Mouse (Mus musculus) heart, embryonic 12.5 days (tissue): ENCODE results near the gene Crtc3. TPM values are rescaled to one million over a fixed set of nuclear protein-coding genes. Genes with fewer than 3 reads are reported as not detected.

Experiments
- ATAC-seq: fragments of 200-750 bp; cut with Nextera tagmentation; 2 replicates; pipeline ENCODE4 v1.8.0; 2017; ENCODE audit warnings: moderate TSS enrichment, moderate library complexity; ENCODE audit not compliant: insufficient number of reproducible peaks, low FRiP score
- H3K27ac ChIP-seq: fragments of 300-500 bp; sonication (generic); 2 replicates; pipeline ENCODE4 v1.5.1; 2016; ENCODE audit warnings: mild to moderate bottlenecking, moderate library complexity; ENCODE audit not compliant: poor library complexity, severe bottlenecking
- H3K27me3 ChIP-seq: fragments of 300-500 bp; sonication (generic); replicated peaks from 2 replicates; pipeline ENCODE4 v1.6.1; 2016; ENCODE audit warnings: mild to moderate bottlenecking, moderate library complexity
- H3K36me3 ChIP-seq: fragments of 300-500 bp; sonication (generic); 2 replicates; pipeline ENCODE4 v1.6.1; 2016; ENCODE audit warnings: mild to moderate bottlenecking, moderate library complexity
- H3K4me1 ChIP-seq: fragments of 300-500 bp; sonication (generic); replicated peaks from 2 replicates; pipeline ENCODE4 v1.6.1; 2016; ENCODE audit warnings: mild to moderate bottlenecking
- H3K4me2 ChIP-seq: fragments of 300-500 bp; sonication (generic); 2 replicates; pipeline ENCODE4 v1.6.1; 2016; ENCODE audit warnings: mild to moderate bottlenecking, moderate library complexity
- H3K4me3 ChIP-seq: fragments of 300-500 bp; sonication (generic); 2 replicates; pipeline ENCODE4 v1.5.1; 2016; ENCODE audit warnings: mild to moderate bottlenecking
- H3K9ac ChIP-seq: fragments of 300-500 bp; sonication (generic); 2 replicates; pipeline ENCODE4 v1.6.1; 2016; ENCODE audit warnings: mild to moderate bottlenecking, moderate library complexity
- H3K9me3 ChIP-seq: fragments of 300-500 bp; sonication (generic); replicated peaks from 2 replicates; pipeline ENCODE4 v1.6.1; 2016; ENCODE audit warnings: mild to moderate bottlenecking, moderate library complexity
- WGBS: fragments of 180-500 bp; shearing (Covaris S2); methylation state at CpG from one replicate; pipeline ENCODE4 v1.1.7; 2016; 5-methylcytosine and 5-hydroxymethylcytosine counted together
- polyA plus RNA-seq: library from polyadenylated mRNA; unstranded; fragments of >200 nt; fragmentation: Nextera tagmentation; extraction: Ambion mirVana; gene quantifications from 2 replicates; pipeline ENCODE4 v1.2.1, GENCODE M21; 2016

Crtc3 gene
- polyA plus RNA-seq, 1 experiment from 2014 or later = 16.9 TPM

DNA sequence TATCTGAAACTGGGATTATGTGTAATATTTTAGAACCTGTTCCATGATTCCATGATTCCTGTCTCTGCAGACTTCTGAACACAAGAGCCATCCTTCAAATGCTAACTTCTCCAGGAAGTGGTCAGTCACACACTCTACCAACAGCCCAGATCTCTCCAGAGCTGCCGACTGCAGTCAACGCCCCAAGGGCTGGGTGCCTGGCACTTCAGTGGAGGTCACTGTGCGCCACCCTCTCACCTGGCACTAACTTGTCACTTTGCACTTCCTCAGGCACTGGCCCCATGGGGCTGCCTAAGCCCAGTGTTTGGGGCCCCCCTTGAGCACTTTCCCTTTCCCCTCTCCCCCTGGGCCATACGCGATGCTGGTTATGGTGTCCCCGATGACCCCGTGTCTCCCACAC lies 46.8 kb downstream of the Crtc3 start:
- Histone ChIP-seq H3K36me3 (no peaks in the 10 kb centered on the region), H3K9ac (no peak overlapping the region), H3K27ac (no peak overlapping the region), H3K27me3 (no peaks in the 10 kb centered on the region), H3K4me1 (peaks cover 50% of the 10 kb centered on the region), H3K4me2 (no peak overlapping the region), H3K9me3 (no peaks in the 10 kb centered on the region), H3K4me3 (no peak overlapping the region)
- WGBS = 64% methylated on average over 7 of the region's 7 CpGs
- ATAC-seq = no peak

DNA sequence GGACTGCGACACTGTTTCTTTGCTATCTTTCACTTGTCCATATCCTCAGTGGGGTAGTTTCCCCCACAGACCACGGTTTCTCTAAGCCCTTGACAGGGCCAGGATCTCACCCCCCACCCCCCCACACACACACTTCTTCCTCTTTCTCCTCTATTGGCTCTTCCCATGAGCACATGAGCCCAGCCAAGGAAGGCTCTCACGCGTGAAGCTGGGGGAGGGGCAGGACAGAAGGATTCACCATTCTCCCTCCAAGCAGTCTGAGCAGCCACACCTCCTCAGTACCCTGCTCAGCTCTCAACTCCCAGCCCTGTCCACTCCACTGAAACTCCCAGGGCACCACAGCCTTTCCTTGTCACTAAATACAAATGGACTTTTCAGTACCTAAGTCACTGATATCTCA lies 47.2 kb downstream of the Crtc3 start:
- no peak overlapping the region for H3K9ac ChIP-seq
- no peak overlapping the region for H3K4me3 ChIP-seq
- H3K4me2 ChIP-seq = no peak overlapping the region
- 18% methylated on average over 4 of the region's 4 CpGs for WGBS
- 0 out of 2 replicates have a peak, but pooled peaks have one; percentile 18 for ATAC-seq
- no peaks in the 10 kb centered on the region for H3K27me3 ChIP-seq
- no peaks in the 10 kb centered on the region for H3K36me3 ChIP-seq
- H3K4me1 ChIP-seq = peaks cover 50% of the 10 kb centered on the region
- no peaks in the 10 kb centered on the region for H3K9me3 ChIP-seq
- no peak overlapping the region for H3K27ac ChIP-seq

DNA sequence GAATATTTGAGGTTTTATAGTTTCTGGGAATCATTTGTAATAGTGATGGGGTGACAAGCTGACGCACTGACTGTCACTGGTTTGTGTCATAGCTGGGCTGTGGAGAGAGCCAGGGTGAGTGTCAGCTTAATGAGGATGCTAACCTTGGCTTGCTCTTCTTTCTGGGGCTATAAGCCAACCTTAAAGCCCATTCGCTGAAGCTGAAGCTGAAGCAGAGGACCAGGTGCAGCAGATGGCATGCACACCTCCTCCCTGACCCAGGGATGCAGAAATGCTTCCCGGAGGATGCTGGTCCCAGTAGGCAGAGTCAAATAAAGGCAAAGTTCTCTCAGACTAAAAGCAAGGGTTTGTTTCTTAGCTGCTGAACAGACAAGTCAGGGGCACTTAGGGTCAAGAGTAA lies 48.7 kb downstream of the Crtc3 start:
- WGBS = 83% methylated on average over 3 of the region's 3 CpGs
- H3K4me3 ChIP-seq = no peak overlapping the region
- peaks cover 60% of the 10 kb centered on the region for H3K4me1 ChIP-seq
- no peak overlapping the region for H3K9ac ChIP-seq
- H3K9me3 ChIP-seq = no peaks in the 10 kb centered on the region
- no peaks in the 10 kb centered on the region for H3K36me3 ChIP-seq
- no peak for ATAC-seq
- H3K4me2 ChIP-seq = no peak overlapping the region
- no peaks in the 10 kb centered on the region for H3K27me3 ChIP-seq
- H3K27ac ChIP-seq = no peak overlapping the region

DNA sequence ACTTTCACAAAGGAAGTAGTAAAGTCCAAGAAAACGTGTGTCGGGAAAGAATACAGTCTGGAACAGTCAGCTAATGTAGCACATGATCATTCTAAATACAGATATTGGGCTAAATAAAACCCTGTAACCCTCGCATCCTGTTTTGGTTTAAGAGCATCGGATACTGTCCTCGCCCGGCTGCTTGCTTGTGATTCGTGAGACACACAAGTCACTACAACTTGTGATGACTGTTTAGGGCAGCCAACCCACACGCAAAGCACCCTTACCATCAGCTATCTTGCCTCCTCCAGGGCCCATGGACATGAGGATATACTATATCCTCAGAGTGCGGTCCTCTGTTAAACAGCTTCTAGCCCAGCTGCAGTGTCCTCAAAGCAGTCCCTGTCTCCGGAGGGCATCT lies 50.2 kb downstream of the Crtc3 start:
- Histone ChIP-seq H3K4me1 (peaks cover 61% of the 10 kb centered on the region), H3K27ac (no peak overlapping the region), H3K9ac (no peak overlapping the region), H3K9me3 (no peaks in the 10 kb centered on the region), H3K27me3 (no peaks in the 10 kb centered on the region), H3K4me2 (no peak overlapping the region), H3K4me3 (no peak overlapping the region), H3K36me3 (no peaks in the 10 kb centered on the region)
- WGBS = 73% methylated on average over 10 of the region's 10 CpGs
- ATAC-seq = no peak

DNA sequence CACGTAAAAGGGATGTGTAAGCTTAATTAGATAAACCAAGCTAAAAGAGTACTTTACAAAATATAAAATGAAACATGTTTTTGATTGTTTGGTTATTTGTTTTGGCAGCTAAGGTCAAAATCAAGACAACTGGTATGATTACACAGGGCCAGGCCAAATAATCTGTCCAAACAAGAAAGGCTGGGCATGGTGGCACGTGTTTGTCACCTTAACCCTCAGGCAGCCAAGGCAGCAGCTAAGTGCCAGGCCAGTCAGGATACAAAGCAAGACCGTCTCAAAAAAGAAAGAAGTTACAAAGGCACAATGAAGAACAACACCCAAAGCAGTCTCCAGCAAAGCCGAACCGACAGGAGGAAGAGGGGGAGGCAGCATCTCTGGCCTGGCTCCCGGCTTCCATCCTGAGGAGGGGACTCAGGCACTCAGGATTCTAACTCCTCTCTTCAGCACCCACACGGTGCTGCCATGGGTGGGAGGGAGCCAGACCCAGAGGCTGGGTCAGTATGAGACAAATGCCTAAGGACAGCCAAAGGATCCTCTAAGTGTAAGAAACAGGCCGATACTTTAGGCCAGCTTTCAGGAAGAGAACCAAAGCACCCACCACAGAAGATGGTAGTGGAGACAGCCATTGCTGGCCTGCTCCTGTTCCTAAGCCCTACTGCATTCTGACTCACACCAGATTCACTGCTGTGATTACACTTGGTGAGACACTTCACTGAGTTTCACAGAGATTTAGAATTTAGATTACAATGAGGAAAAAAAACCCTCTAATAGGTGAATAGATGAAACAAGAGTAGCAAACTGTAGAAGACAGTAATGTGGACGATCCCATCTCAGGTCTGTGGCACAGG lies 51.5 kb downstream of the Crtc3 start:
- WGBS = 62% methylated on average over 9 of the region's 9 CpGs
- Histone ChIP-seq H3K9ac (peak overlapping the region; percentile 43; the same call in 1 of the 2 replicates), H3K9me3 (no peaks in the 10 kb centered on the region), H3K27ac (peak overlapping the region; percentile 9; the same call in 1 of the 2 replicates), H3K4me3 (no peak overlapping the region), H3K36me3 (no peaks in the 10 kb centered on the region), H3K4me2 (0 out of 2 replicates have a peak overlapping the region, but pooled peaks have one; percentile 4), H3K4me1 (peaks cover 51% of the 10 kb centered on the region), H3K27me3 (no peaks in the 10 kb centered on the region)
- no peak for ATAC-seq

DNA sequence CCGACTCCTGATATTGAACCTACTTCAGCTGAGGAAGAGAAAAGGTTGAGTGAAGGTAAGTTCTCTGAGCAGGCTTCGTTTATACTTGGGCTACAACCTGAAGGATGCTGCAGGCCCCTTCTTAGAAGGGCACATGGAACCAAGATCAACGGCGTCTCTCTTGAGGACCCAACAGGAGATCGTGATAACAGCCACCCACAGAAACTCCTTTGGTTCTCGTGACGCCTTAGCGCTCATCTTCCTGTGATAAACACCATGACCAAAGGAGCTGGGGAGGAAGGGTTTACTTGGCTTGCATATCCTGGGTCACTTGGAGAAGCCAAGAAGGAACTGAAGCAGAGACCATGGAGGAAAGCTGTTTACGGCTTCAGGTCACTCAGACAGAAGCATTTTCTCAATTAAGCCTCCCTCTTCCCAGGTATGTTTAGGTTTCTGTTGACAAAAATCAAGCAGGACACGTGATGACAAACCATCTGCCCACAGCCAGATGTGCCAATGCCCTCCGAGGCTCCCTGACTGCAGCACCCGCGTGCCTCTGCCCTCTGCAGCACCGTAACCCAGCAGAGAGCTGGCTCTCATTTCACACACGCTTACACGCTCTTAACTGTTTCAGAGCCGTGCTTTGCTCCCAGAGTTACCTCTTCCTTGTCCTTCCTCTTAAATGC lies 52.3 kb downstream of the Crtc3 start:
- no peak overlapping the region for H3K9ac ChIP-seq
- peaks cover 49% of the 10 kb centered on the region for H3K4me1 ChIP-seq
- H3K36me3 ChIP-seq = no peaks in the 10 kb centered on the region
- no peaks in the 10 kb centered on the region for H3K9me3 ChIP-seq
- ATAC-seq = no peak
- H3K4me2 ChIP-seq = peak overlapping the region; percentile 4; the same call in 1 of the 2 replicates
- H3K4me3 ChIP-seq = no peak overlapping the region
- H3K27me3 ChIP-seq = no peaks in the 10 kb centered on the region
- H3K27ac ChIP-seq = peak overlapping the region; percentile 34; the same call in 1 of the 2 replicates
- WGBS = 42% methylated on average over 17 of the region's 17 CpGs

DNA sequence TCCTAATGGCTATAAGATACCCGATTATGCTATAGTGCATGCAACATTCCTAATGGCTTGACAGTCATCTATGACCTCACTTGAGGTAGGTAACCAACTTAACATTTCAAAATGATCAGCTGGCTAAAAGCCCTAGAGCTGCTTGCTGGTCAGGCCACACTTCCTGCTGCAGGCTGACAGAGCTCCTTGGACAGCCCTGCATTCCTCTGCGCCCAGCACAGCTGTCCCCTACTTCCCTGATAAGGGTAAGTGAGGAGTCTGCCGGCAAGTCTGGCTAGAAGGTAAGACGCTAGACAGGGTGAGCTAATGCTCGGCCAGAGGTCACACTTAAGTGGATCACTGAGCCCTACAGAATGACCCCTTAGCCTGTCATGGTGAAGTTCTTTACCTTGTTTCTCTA lies 52.8 kb downstream of the Crtc3 start:
- no peaks in the 10 kb centered on the region for H3K27me3 ChIP-seq
- H3K4me3 ChIP-seq = no peak overlapping the region
- H3K36me3 ChIP-seq = no peaks in the 10 kb centered on the region
- peak overlapping the region; percentile 4; the same call in 1 of the 2 replicates for H3K4me2 ChIP-seq
- H3K9ac ChIP-seq = no peak overlapping the region
- H3K9me3 ChIP-seq = no peaks in the 10 kb centered on the region
- H3K4me1 ChIP-seq = peaks cover 50% of the 10 kb centered on the region
- peak overlapping the region; percentile 34; the same call in 1 of the 2 replicates for H3K27ac ChIP-seq
- peak; percentile 62; the same call in 1 of the 2 replicates for ATAC-seq
- WGBS = 9% methylated on average over 5 of the region's 5 CpGs

DNA sequence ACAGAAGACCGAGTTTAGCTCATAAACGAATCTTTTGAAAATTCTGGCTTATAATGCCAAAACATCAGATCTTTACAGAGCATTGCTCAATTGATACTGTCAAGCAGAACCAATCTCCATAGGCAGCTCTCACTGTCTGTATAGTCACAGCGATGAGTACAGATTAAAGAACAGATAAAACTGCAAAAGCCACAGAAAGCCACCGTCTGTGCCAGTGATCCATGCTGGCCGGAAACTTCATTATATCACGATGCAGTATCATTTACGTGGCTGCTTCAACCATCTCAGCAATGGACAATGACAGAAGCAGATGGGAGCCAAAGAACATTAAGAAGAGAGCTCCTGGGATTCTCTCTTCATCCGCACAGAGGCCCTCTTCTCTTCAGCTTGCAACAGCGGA lies 53.9 kb downstream of the Crtc3 start:
- H3K36me3 ChIP-seq = no peaks in the 10 kb centered on the region
- H3K4me1 ChIP-seq = peaks cover 53% of the 10 kb centered on the region
- 80% methylated on average over 9 of the region's 9 CpGs for WGBS
- no peak for ATAC-seq
- no peak overlapping the region for H3K27ac ChIP-seq
- H3K4me3 ChIP-seq = no peak overlapping the region
- no peaks in the 10 kb centered on the region for H3K27me3 ChIP-seq
- no peak overlapping the region for H3K4me2 ChIP-seq
- no peaks in the 10 kb centered on the region for H3K9me3 ChIP-seq
- H3K9ac ChIP-seq = no peak overlapping the region

DNA sequence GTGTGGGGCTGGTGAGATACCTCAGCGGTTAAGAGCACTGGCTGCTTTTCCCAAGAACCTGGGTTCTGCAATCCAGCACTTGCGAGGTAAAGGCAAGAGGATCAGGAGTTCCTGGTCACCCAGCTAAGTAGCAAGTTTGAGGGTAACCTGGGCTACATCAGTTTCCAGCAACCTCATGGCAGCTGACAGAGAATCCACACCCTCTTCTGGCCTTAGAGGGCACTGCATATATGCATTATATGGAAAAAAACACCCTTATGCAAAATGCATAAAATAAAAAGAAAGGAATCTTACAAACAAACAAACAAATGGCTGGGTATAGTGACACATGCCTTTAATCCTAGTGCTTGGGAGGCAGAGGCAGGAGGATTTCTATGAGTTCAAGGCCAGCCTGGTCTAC lies 55.0 kb downstream of the Crtc3 start:
- H3K4me2 ChIP-seq = no peak overlapping the region
- peaks cover 58% of the 10 kb centered on the region for H3K4me1 ChIP-seq
- H3K4me3 ChIP-seq = no peak overlapping the region
- H3K27me3 ChIP-seq = no peaks in the 10 kb centered on the region
- no peak for ATAC-seq
- no peaks in the 10 kb centered on the region for H3K36me3 ChIP-seq
- H3K27ac ChIP-seq = no peak overlapping the region
- no peaks in the 10 kb centered on the region for H3K9me3 ChIP-seq
- no peak overlapping the region for H3K9ac ChIP-seq
- WGBS = 89% methylated on average over 2 of the region's 2 CpGs

DNA sequence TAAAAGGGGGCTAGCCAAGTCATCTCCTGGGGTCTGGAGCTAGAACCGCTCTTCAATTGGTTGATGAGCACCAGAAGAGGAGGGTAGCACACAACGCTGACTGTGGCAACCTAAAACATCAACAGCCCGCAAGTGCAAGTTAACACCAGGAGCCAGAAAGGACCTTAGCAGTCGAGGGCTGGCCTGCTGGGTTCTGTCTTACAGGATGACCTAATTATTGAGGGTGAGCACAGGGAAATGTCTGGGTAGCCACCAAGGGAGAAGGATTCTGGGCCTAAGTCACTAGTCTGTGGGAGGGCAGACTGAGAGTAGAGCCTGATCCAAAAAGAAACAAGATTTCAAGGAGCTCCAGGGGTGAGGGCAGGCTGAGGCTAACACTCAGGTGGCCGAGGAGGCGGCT lies 56.7 kb downstream of the Crtc3 start:
- Histone ChIP-seq H3K27me3 (no peaks in the 10 kb centered on the region), H3K4me3 (no peak overlapping the region), H3K4me2 (no peak overlapping the region), H3K4me1 (peaks cover 58% of the 10 kb centered on the region), H3K36me3 (no peaks in the 10 kb centered on the region), H3K9ac (no peak overlapping the region), H3K27ac (no peak overlapping the region), H3K9me3 (no peaks in the 10 kb centered on the region)
- 71% methylated on average over 6 of the region's 6 CpGs for WGBS
- ATAC-seq = no peak

DNA sequence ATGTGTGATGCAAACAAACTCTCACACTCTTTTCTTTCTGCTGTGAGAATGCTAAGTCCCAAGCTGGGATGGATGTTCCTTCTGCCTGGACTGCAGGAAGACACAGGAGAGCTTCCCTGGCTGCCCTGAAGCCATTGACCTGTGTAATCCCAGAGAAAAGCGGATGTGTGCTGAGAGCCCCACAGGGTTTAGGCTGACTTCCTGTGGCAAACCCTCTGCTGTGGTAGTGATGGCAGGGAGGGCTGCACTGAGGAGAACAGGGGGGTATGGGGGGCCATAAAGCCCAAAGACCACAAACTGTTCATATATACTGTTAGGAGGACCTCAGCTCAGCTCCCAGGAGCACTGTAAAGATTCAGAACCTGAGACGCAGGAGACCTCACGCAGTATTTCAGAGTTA lies 57.3 kb downstream of the Crtc3 start:
- H3K9me3 ChIP-seq = no peaks in the 10 kb centered on the region
- ATAC-seq = no peak
- no peaks in the 10 kb centered on the region for H3K27me3 ChIP-seq
- H3K9ac ChIP-seq = no peak overlapping the region; the same call in 1 of the 2 replicates
- H3K27ac ChIP-seq = no peak overlapping the region
- no peak overlapping the region for H3K4me3 ChIP-seq
- H3K4me1 ChIP-seq = peaks cover 52% of the 10 kb centered on the region
- WGBS = 68% methylated on average over 3 of the region's 3 CpGs
- H3K4me2 ChIP-seq = no peak overlapping the region
- H3K36me3 ChIP-seq = no peaks in the 10 kb centered on the region
